Mouse (Mus musculus): Measurements from ENCODE around the gene Strn4. TPM values are rescaled to one million over a fixed set of nuclear protein-coding genes. Genes with fewer than 3 reads are reported as not detected.

Strn4 gene
- polyA plus RNA-seq, 2 experiments = 109 to 197 TPM

DNA sequence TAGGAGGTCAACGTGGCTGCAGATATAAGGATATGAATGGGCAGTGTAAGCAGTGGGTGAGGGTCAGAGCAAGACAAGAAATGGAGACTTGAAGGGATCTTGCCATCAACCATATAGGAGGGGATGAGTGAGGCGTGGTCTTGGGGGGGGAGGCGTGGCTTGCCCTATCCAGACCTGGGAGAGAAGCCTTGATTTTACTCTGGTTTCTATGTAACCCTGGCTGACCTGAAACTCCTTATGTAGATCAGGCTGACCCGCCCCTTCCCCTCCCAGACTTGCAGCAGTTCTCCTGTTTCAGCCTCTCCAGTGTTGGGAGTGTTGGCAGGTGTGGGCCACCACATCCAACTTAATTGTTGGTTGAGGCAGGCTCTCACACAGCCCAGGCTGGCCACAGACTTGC is 68.6 kb downstream of the Strn4 start:
- H3K27ac ChIP-seq (replicated peaks; ENCODE audit: low read depth, low read length) = no peak overlapping the region
- no peak overlapping the region for H3K4me2 ChIP-seq (replicated peaks; ENCODE audit: low read depth, low read length, severe bottlenecking)
- H3K9me3 ChIP-seq (ENCODE audit: control insufficient read depth, low read length) = peaks cover 9% of the 10 kb centered on the region
- no peak overlapping the region for H3K9ac ChIP-seq (ENCODE audit: low read depth, low read length, severe bottlenecking)
- peaks cover 7% of the 10 kb centered on the region; the same call in 1 of the 2 replicates for H3K4me1 ChIP-seq (ENCODE audit: control insufficient read depth, insufficient read depth, low read length)
- no peaks in the 10 kb centered on the region for H3K27me3 ChIP-seq (ENCODE audit: control insufficient read depth, insufficient read depth, low read length)
- peaks cover 75% of the 10 kb centered on the region for H3K36me3 ChIP-seq (ENCODE audit: control insufficient read depth, insufficient read depth, low read length)
- no peak overlapping the region for H3K4me3 ChIP-seq (replicated peaks; ENCODE audit: low read length)
- TF ChIP-seq POLR2A (IDR thresholded peaks at IDR 0.05; ENCODE audit: borderline replicate concordance, extremely low read depth, insufficient read depth, insufficient read length) = no peak
- WGBS = 72% methylated on average over 4 of the region's 4 CpGs
- no peak for DNase-seq (ENCODE audit: low spot score)
- no peak for ATAC-seq (ENCODE audit: low FRiP score, low read depth)

DNA sequence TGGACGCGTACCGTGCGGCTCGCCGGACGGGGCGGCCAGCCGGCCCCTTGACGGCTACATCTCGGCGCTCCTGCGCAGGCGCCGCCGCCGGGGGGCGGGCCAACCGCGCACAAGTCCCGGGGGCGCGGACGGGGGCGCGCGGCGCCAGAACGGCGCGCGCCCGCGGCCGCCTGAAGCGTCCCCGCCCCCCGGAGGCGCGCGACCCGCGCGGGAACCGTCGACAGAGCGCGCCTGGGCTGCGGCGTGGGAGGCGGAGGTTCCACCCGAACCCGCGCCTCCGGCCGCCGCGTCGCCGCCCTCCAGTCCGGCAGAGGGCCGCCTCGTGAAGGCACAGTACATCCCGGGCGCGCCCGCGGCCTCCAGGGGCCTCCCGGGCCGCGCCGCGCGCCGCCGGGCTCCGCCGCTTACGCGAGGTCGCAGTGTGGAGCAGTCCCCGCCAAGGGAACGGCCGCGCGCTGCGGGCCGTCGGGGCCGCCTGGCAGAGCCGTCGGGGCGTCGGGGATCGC is 69.6 kb downstream of the Strn4 start:
- ATAC-seq (ENCODE audit: low FRiP score, low read depth) (no peak), DNase-seq (ENCODE audit: low spot score) (no peak)
- TF ChIP-seq POLR2A (IDR thresholded peaks at IDR 0.05; ENCODE audit: borderline replicate concordance, extremely low read depth, insufficient read depth, insufficient read length) = no peak
- Histone ChIP-seq H3K4me2 (replicated peaks; ENCODE audit: low read depth, low read length, severe bottlenecking) (peak overlapping the region; percentile 28; the same call in 1 of the 2 replicates), H3K9me3 (ENCODE audit: control insufficient read depth, low read length) (peaks cover 9% of the 10 kb centered on the region), H3K27ac (replicated peaks; ENCODE audit: low read depth, low read length) (no peak overlapping the region), H3K36me3 (ENCODE audit: control insufficient read depth, insufficient read depth, low read length) (peaks cover 73% of the 10 kb centered on the region), H3K9ac (ENCODE audit: low read depth, low read length, severe bottlenecking) (no peak overlapping the region), H3K27me3 (ENCODE audit: control insufficient read depth, insufficient read depth, low read length) (no peaks in the 10 kb centered on the region), H3K4me1 (ENCODE audit: control insufficient read depth, insufficient read depth, low read length) (peaks cover 3% of the 10 kb centered on the region; the same call in 1 of the 2 replicates), H3K4me3 (replicated peaks; ENCODE audit: low read length) (peak overlapping the region; percentile 21)
- 33% methylated on average over 29 of the region's 95 CpGs for WGBS

DNA sequence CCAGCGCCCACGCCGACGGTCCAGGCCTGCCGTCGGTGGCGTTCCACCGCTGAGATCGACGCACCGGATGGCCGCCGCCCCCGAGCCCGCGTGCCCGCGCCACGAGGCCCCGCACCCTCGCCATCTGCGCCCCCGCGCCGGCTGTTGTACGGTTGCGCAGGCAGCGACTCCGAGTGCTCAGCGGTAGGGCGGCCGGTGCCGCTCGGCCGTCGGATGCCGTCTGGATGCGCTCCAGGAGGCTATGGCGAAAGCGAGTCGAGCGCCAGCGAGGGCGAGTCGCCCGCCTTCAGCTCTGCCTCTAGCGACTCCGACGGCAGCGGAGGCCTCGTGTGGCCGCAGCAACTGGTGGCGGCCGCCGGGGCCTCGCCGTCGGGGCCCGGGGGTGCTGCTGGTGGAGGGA is 70.2 kb downstream of the Strn4 start:
- no peak for ATAC-seq (ENCODE audit: low FRiP score, low read depth)
- Histone ChIP-seq H3K27me3 (ENCODE audit: control insufficient read depth, insufficient read depth, low read length) (no peaks in the 10 kb centered on the region), H3K27ac (replicated peaks; ENCODE audit: low read depth, low read length) (no peak overlapping the region), H3K4me1 (ENCODE audit: control insufficient read depth, insufficient read depth, low read length) (0 out of 2 replicates have a peak, but pooled peaks cover 4% of the 10 kb centered on the region), H3K9ac (ENCODE audit: low read depth, low read length, severe bottlenecking) (no peak overlapping the region), H3K36me3 (ENCODE audit: control insufficient read depth, insufficient read depth, low read length) (peaks cover 71% of the 10 kb centered on the region), H3K4me2 (replicated peaks; ENCODE audit: low read depth, low read length, severe bottlenecking) (no peak overlapping the region), H3K4me3 (replicated peaks; ENCODE audit: low read length) (peak overlapping the region; percentile 21), H3K9me3 (ENCODE audit: control insufficient read depth, low read length) (peaks cover 9% of the 10 kb centered on the region)
- TF ChIP-seq POLR2A (IDR thresholded peaks at IDR 0.05; ENCODE audit: borderline replicate concordance, extremely low read depth, insufficient read depth, insufficient read length) = no peak
- WGBS = 55% methylated on average over 49 of the region's 59 CpGs
- DNase-seq (ENCODE audit: low spot score) = no peak

Other genes starting within 250 kb of the Strn4 start
- gene Arhgap35, start 200.9 kb upstream of the Strn4 start, polyA plus RNA-seq (2012; rRNA removed) = 24.7 and 28.5 TPM in 2 replicates
- gene Arhgap35, start 200.9 kb upstream of the Strn4 start, polyA plus RNA-seq (2014; fragmentation: Nextera tagmentation; extraction: Ambion mirVana) = 23.0 and 24.5 TPM in 2 replicates
- gene Ceacam15, start 140.2 kb upstream of the Strn4 start, polyA plus RNA-seq (2012; rRNA removed) = not detected in 2 replicates
- gene Ceacam15, start 140.2 kb upstream of the Strn4 start, polyA plus RNA-seq (2014; fragmentation: Nextera tagmentation; extraction: Ambion mirVana) = not detected in 2 replicates
- 0.04 and 0.10 TPM in 2 replicates for gene Ceacam9, start 94.0 kb upstream of the Strn4 start, polyA plus RNA-seq (2012; rRNA removed)
- not detected in 2 replicates for gene Ceacam9, start 94.0 kb upstream of the Strn4 start, polyA plus RNA-seq (2014; fragmentation: Nextera tagmentation; extraction: Ambion mirVana)
- 271 and 297 TPM in 2 replicates for gene Ap2s1, start 77.5 kb upstream of the Strn4 start, polyA plus RNA-seq (2012; rRNA removed)
- 271 and 295 TPM in 2 replicates for gene Ap2s1, start 77.5 kb upstream of the Strn4 start, polyA plus RNA-seq (2014; fragmentation: Nextera tagmentation; extraction: Ambion mirVana)
- gene Slc1a5, start 34.5 kb upstream of the Strn4 start, polyA plus RNA-seq (2012; rRNA removed) = 80.3 and 96.1 TPM in 2 replicates
- gene Slc1a5, start 34.5 kb upstream of the Strn4 start, polyA plus RNA-seq (2014; fragmentation: Nextera tagmentation; extraction: Ambion mirVana) = 21.7 and 24.4 TPM in 2 replicates
- gene Fkrp, start 843 bp downstream of the Strn4 start, polyA plus RNA-seq (2012; rRNA removed) = 29.9 and 37.6 TPM in 2 replicates
- gene Fkrp, start 843 bp downstream of the Strn4 start, polyA plus RNA-seq (2014; fragmentation: Nextera tagmentation; extraction: Ambion mirVana) = 26.9 and 32.6 TPM in 2 replicates
- 35.9 and 48.9 TPM in 2 replicates for gene Prkd2, start 27.0 kb downstream of the Strn4 start, polyA plus RNA-seq (2012; rRNA removed)
- 19.2 and 22.1 TPM in 2 replicates for gene Prkd2, start 27.0 kb downstream of the Strn4 start, polyA plus RNA-seq (2014; fragmentation: Nextera tagmentation; extraction: Ambion mirVana)
- gene Dact3, start 59.4 kb downstream of the Strn4 start, polyA plus RNA-seq (2012; rRNA removed) = 64.3 and 89.3 TPM in 2 replicates
- 11.5 and 13.7 TPM in 2 replicates for gene Dact3, start 59.4 kb downstream of the Strn4 start, polyA plus RNA-seq (2014; fragmentation: Nextera tagmentation; extraction: Ambion mirVana)
- 63.3 and 92.7 TPM in 2 replicates for gene Gng8, start 75.9 kb downstream of the Strn4 start, polyA plus RNA-seq (2012; rRNA removed)
- 17.8 and 21.1 TPM in 2 replicates for gene Gng8, start 75.9 kb downstream of the Strn4 start, polyA plus RNA-seq (2014; fragmentation: Nextera tagmentation; extraction: Ambion mirVana)
- gene Ptgir, start 90.6 kb downstream of the Strn4 start, polyA plus RNA-seq (2012; rRNA removed) = 3.6 and 4.1 TPM in 2 replicates
- gene Ptgir, start 90.6 kb downstream of the Strn4 start, polyA plus RNA-seq (2014; fragmentation: Nextera tagmentation; extraction: Ambion mirVana) = 2.3 and 2.8 TPM in 2 replicates
- 281 and 320 TPM in 2 replicates for gene Calm3, start 108.2 kb downstream of the Strn4 start, polyA plus RNA-seq (2012; rRNA removed)
- 156 and 164 TPM in 2 replicates for gene Calm3, start 108.2 kb downstream of the Strn4 start, polyA plus RNA-seq (2014; fragmentation: Nextera tagmentation; extraction: Ambion mirVana)
- 12.8 and 13.9 TPM in 2 replicates for gene Pnmal2, start 128.8 kb downstream of the Strn4 start, polyA plus RNA-seq (2012; rRNA removed)
- 16.5 and 18.8 TPM in 2 replicates for gene Pnmal2, start 128.8 kb downstream of the Strn4 start, polyA plus RNA-seq (2014; fragmentation: Nextera tagmentation; extraction: Ambion mirVana)
- gene Pnmal1, start 143.8 kb downstream of the Strn4 start, polyA plus RNA-seq (2012; rRNA removed) = 0.33 and 0.49 TPM in 2 replicates
- gene Pnmal1, start 143.8 kb downstream of the Strn4 start, polyA plus RNA-seq (2014; fragmentation: Nextera tagmentation; extraction: Ambion mirVana) = 0.43 and 0.58 TPM in 2 replicates
- 0.29 and 0.34 TPM in 2 replicates for gene Gm42372, start 167.2 kb downstream of the Strn4 start, polyA plus RNA-seq (2012; rRNA removed)
- gene Gm42372, start 167.2 kb downstream of the Strn4 start, polyA plus RNA-seq (2014; fragmentation: Nextera tagmentation; extraction: Ambion mirVana) = 0.17 and 0.23 TPM in 2 replicates
- gene Ccdc8, start 176.8 kb downstream of the Strn4 start, polyA plus RNA-seq (2012; rRNA removed) = 39.7 and 40.7 TPM in 2 replicates
- gene Ccdc8, start 176.8 kb downstream of the Strn4 start, polyA plus RNA-seq (2014; fragmentation: Nextera tagmentation; extraction: Ambion mirVana) = 25.5 and 27.2 TPM in 2 replicates
- 193 and 237 TPM in 2 replicates for gene Ppp5c, start 212.0 kb downstream of the Strn4 start, polyA plus RNA-seq (2012; rRNA removed)
- 100 and 105 TPM in 2 replicates for gene Ppp5c, start 212.0 kb downstream of the Strn4 start, polyA plus RNA-seq (2014; fragmentation: Nextera tagmentation; extraction: Ambion mirVana)
- gene Hif3a, start 246.5 kb downstream of the Strn4 start, polyA plus RNA-seq (2012; rRNA removed) = 28.2 and 39.6 TPM in 2 replicates
- 23.7 and 26.6 TPM in 2 replicates for gene Hif3a, start 246.5 kb downstream of the Strn4 start, polyA plus RNA-seq (2014; fragmentation: Nextera tagmentation; extraction: Ambion mirVana)